Mouse (Mus musculus) forebrain, embryonic 13.5 days (tissue): ENCODE results near the gene Il5ra. TPM values are rescaled to one million over a fixed set of nuclear protein-coding genes. Genes with fewer than 3 reads are reported as not detected.

Source experiments
- ATAC-seq: fragments of 200-750 bp; cut with Nextera tagmentation; 2 replicates; pipeline ENCODE4 v1.8.0; 2017
- H3K27ac ChIP-seq: fragments of 300-500 bp; sonication (generic); 2 replicates; pipeline ENCODE4 v1.5.1; 2015; ENCODE audit warnings: inconsistent platforms, mild to moderate bottlenecking, moderate library complexity
- H3K27me3 ChIP-seq: fragments of 300-500 bp; sonication (generic); 2 replicates; pipeline ENCODE4 v1.6.1; 2015; ENCODE audit warnings: mild to moderate bottlenecking, inconsistent platforms
- H3K36me3 ChIP-seq: fragments of 300-500 bp; sonication (generic); 2 replicates; pipeline ENCODE4 v1.6.1; 2015; ENCODE audit warnings: mild to moderate bottlenecking, inconsistent platforms; ENCODE audit not compliant: poor library complexity, severe bottlenecking
- H3K4me1 ChIP-seq: fragments of 300-500 bp; sonication (generic); 2 replicates; pipeline ENCODE4 v1.6.1; 2015; ENCODE audit warnings: inconsistent platforms
- H3K4me2 ChIP-seq: fragments of 300-500 bp; sonication (generic); 2 replicates; pipeline ENCODE4 v1.6.1; 2015; ENCODE audit warnings: inconsistent platforms, mild to moderate bottlenecking, moderate library complexity
- H3K4me3 ChIP-seq: fragments of 300-500 bp; sonication (generic); 2 replicates; pipeline ENCODE4 v1.5.1; 2015; ENCODE audit warnings: mild to moderate bottlenecking, inconsistent platforms
- H3K9ac ChIP-seq: fragments of 300-500 bp; sonication (generic); 2 replicates; pipeline ENCODE4 v1.6.1; 2015; ENCODE audit warnings: mild to moderate bottlenecking, inconsistent platforms
- H3K9me3 ChIP-seq: fragments of 300-500 bp; sonication (generic); replicated peaks from 2 replicates; pipeline ENCODE4 v1.6.1; 2016; ENCODE audit warnings: inconsistent platforms
- WGBS: fragments of 180-500 bp; shearing (Covaris S2); methylation state at CpG from one replicate; pipeline ENCODE4 v1.1.7; 2015; 5-methylcytosine and 5-hydroxymethylcytosine counted together
- polyA plus RNA-seq: library from polyadenylated mRNA; unstranded; fragments of >200 nt; fragmentation: Nextera tagmentation; extraction: Ambion mirVana; gene quantifications from 2 replicates; pipeline ENCODE4 v1.2.1, GENCODE M21; 2015

The Il5ra gene
- polyA plus RNA-seq, 1 experiment from 2014 or later, result not detected

DNA sequence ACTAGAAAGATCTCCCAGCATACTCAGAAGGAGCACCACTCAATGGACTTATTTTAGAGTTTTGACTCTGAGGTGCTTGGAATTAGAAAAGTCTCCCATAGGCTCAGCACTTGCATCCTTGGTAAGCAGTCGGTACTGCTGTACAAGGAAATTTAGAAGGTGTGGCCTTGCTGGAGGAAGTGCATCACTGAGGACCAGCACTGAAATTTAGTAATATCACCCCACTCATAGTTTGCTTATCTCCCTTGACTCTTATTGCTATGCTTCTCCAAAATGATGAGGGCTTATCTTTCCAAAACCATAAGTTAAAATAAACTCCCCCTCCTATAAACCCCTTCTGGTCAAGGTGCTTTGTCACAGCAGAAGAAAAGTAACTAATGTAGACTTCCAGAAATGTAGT is 12.6 kb upstream of the Il5ra start:
- H3K4me3 ChIP-seq, result no peak overlapping the region
- no peak overlapping the region for H3K27ac ChIP-seq
- ATAC-seq, result no peak
- H3K4me2 ChIP-seq, result no peak overlapping the region
- H3K27me3 ChIP-seq, result no peaks in the 10 kb centered on the region
- H3K9me3 ChIP-seq, result no peaks in the 10 kb centered on the region
- H3K4me1 ChIP-seq, result no peaks in the 10 kb centered on the region
- no peaks in the 10 kb centered on the region for H3K36me3 ChIP-seq
- H3K9ac ChIP-seq, result no peak overlapping the region
- WGBS, result 93% methylated on average over 1 of the region's 1 CpGs

DNA sequence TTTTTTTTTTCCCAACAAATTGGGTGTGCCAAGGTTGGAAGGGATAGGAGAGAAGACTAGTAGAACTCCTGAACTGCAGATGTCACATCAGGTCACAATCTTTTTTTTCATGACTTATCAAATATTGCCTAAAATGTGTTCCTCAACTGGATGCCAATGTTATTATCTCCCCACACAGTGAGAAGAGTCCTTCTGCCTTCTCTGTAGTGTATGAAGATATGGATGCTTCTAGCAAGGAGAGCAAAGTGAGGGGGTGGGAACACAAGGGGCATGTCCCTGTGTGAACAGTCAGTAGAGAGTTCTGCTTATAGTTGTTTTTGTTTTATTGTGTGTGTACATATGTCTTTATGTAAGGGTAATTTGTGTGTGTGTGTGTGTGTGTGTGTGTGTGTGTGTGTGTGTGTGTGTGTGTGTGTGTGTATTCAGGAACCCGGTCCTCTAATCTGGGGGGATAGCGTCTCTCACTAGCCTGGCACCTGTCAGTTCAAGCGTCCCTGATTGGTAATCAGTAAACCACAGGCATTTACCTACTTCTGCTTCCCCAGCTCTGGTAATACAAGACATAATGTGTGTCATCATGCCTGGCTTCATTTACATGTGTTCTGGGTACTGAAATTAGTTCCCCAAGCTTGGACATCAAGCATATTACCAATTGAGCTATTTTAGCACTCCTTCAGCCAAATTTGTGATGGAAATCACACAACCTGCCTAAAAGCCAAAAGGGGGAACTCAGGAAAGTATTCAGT is 11.8 kb upstream of the Il5ra start:
- H3K4me1 ChIP-seq, result no peaks in the 10 kb centered on the region
- no peak overlapping the region for H3K4me2 ChIP-seq
- no peaks in the 10 kb centered on the region for H3K27me3 ChIP-seq
- no peaks in the 10 kb centered on the region for H3K9me3 ChIP-seq
- no peaks in the 10 kb centered on the region for H3K36me3 ChIP-seq
- ATAC-seq, result no peak
- no peak overlapping the region for H3K9ac ChIP-seq
- no peak overlapping the region for H3K27ac ChIP-seq
- WGBS, result 80% methylated on average over 2 of the region's 3 CpGs
- H3K4me3 ChIP-seq, result no peak overlapping the region

DNA sequence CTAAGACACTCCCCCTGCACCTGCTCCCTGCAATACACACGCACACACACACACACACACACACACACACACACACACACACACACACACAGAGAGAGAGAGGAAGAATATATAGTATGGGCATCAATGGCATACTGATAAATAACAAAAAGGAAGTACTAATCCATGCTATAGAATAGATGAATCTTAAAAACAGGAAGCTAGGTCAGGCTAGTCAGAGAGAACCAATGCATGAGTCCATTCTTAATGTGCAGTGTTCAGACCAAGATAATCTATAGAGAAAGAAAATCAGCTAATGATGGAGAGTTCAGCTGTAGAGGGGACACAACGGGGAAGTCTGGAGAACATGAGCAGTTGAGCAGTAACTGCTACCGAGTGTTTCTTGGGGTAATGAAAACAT is 9.5 kb upstream of the Il5ra start:
- no peaks in the 10 kb centered on the region for H3K36me3 ChIP-seq
- H3K4me2 ChIP-seq, result no peak overlapping the region
- H3K4me3 ChIP-seq, result no peak overlapping the region
- no peak overlapping the region for H3K27ac ChIP-seq
- WGBS, result 80% methylated on average over 3 of the region's 3 CpGs
- H3K4me1 ChIP-seq, result no peaks in the 10 kb centered on the region
- no peak for ATAC-seq
- no peaks in the 10 kb centered on the region for H3K27me3 ChIP-seq
- H3K9me3 ChIP-seq, result no peaks in the 10 kb centered on the region
- H3K9ac ChIP-seq, result no peak overlapping the region

DNA sequence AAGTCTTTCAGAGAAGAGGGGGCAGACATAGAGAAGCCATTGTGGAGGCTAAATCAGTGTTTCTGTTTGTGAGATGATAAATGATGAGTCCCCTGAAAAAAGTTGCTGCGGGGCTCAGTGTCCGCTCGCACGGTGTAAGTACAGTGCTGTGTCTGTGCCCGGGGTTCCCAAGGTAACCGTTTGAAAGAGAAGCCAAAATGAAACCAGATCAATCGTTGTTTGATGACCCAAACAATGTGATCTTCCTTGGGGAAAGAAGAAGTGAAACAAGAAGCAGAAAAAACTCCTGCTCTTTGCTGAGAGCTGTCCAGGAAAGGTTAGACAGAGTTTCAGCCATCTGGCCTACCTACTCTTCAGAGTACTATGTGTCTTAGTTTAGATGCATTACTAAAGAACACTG is 1.5 kb upstream of the Il5ra start:
- Histone ChIP-seq H3K36me3 (no peaks in the 10 kb centered on the region), H3K4me1 (no peaks in the 10 kb centered on the region), H3K4me3 (no peak overlapping the region), H3K27me3 (no peaks in the 10 kb centered on the region), H3K4me2 (no peak overlapping the region), H3K9ac (no peak overlapping the region), H3K9me3 (no peaks in the 10 kb centered on the region), H3K27ac (no peak overlapping the region)
- 90% methylated on average over 7 of the region's 7 CpGs for WGBS
- no peak for ATAC-seq

DNA sequence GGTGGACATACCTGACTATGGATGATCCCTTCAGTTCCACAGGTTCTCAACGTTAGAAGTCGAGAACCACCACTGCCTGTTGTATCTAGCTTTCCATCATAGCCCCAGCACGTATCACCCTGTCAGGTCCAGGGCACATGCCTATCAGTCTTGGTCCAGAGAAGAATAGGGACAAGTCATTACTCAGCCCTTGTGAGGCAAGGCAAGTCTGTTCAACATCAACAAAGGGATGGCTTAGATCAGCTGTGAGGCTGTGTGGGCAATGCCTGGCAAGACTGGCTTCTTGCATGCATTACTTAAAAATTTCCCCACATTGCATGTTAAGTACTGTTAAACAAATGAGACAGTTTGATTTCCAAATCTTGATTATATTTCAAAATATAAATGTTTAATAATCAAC is 1.0 kb downstream of the Il5ra start:
- no peaks in the 10 kb centered on the region for H3K4me1 ChIP-seq
- no peaks in the 10 kb centered on the region for H3K27me3 ChIP-seq
- 86% methylated on average over 3 of the region's 3 CpGs for WGBS
- no peaks in the 10 kb centered on the region for H3K9me3 ChIP-seq
- no peak overlapping the region for H3K4me2 ChIP-seq
- no peak for ATAC-seq
- H3K4me3 ChIP-seq, result no peak overlapping the region
- H3K27ac ChIP-seq, result no peak overlapping the region
- no peak overlapping the region for H3K9ac ChIP-seq
- no peaks in the 10 kb centered on the region for H3K36me3 ChIP-seq

DNA sequence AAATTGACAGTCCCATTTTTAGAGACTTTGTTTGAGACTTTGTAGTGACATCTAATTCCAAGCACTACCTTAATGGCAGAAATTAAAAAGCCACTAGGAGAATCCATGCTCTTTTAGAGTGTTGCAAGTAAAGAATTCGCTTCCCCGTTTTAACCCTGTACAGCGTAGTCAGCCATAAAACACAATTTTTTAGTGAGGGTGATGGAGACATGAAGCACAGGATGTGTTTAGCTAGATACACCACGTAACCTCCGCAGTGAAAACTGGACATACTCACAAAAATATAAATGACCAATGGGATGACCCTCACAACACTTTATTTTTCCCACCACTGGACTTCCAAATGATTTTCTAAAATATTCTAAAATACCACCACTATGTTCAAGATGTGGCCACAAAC is 1.6 kb downstream of the Il5ra start:
- Histone ChIP-seq H3K4me2 (no peak overlapping the region), H3K4me3 (no peak overlapping the region), H3K27ac (no peak overlapping the region), H3K27me3 (no peaks in the 10 kb centered on the region), H3K9me3 (no peaks in the 10 kb centered on the region), H3K36me3 (no peaks in the 10 kb centered on the region), H3K4me1 (no peaks in the 10 kb centered on the region), H3K9ac (no peak overlapping the region)
- no peak for ATAC-seq
- 95% methylated on average over 5 of the region's 5 CpGs for WGBS

DNA sequence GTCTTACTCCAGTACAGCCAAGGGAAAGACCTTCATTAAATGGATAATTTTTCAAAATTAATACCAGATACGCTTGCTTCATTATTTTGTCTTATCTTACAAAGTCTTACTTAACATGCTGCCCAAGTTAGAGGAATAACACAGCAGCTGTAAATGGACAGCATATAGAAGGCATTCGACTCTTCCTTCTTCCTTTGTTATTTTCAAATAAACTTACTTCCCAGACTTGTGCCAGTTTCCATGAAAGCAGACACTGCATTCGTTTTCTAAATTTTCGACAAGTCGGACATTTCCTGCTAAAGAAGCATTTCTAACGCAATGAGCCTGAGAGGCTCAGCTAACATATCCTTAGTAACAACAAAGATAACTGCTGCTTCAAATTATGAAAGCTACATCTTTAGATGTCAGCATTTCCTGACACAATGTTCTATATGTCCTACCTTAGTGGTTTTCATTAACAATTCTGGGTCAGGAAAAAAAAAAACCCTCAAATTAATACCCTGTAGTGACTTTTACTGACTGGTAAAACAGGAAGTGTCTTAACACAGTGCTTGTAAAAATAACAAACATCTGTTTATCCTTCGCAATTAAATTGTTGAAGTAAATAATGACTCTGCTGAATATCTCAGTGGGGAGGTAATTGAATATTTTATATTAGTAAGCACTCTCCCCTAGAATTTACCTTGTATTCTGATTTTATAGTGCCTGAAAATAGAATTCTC is 3.0 kb downstream of the Il5ra start:
- H3K4me1 ChIP-seq, result no peaks in the 10 kb centered on the region
- H3K4me2 ChIP-seq, result no peak overlapping the region
- H3K9ac ChIP-seq, result no peak overlapping the region
- no peak overlapping the region for H3K27ac ChIP-seq
- ATAC-seq, result no peak
- 91% methylated on average over 7 of the region's 7 CpGs for WGBS
- no peaks in the 10 kb centered on the region for H3K36me3 ChIP-seq
- H3K27me3 ChIP-seq, result no peaks in the 10 kb centered on the region
- no peaks in the 10 kb centered on the region for H3K9me3 ChIP-seq
- H3K4me3 ChIP-seq, result no peak overlapping the region

DNA sequence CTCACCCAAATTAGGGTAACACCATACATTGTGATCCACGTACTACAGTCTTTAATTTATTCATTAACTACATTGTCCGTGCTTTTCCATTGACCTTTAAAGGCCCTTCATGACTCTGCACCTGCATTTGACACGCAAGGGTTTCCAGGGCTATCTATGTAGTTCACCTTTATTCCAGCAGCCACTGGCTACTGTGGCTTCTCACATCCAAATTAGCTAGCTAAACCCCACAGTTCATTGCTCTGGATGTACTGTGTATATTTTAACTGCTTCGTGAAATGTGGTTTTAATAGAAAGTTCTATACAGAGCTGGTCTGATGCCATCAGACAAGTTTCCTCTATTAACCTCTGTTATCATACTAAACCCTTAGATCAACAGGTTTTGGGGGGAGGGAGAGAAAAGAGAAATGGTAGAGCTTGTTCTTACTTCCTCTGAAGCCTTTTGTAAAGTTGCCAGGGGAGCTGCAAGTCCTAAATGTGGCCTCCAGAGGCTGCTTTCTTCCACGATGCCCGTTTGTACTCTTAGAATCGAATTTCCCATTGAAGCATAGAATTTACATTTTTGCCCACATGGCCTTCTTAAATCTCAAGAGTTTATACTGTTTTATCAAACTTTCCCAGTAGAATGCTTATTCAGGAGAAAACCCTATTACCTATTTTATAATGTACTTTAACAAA is 5.1 kb downstream of the Il5ra start:
- Histone ChIP-seq H3K27ac (no peak overlapping the region), H3K4me3 (no peak overlapping the region)
- no peak for ATAC-seq

DNA sequence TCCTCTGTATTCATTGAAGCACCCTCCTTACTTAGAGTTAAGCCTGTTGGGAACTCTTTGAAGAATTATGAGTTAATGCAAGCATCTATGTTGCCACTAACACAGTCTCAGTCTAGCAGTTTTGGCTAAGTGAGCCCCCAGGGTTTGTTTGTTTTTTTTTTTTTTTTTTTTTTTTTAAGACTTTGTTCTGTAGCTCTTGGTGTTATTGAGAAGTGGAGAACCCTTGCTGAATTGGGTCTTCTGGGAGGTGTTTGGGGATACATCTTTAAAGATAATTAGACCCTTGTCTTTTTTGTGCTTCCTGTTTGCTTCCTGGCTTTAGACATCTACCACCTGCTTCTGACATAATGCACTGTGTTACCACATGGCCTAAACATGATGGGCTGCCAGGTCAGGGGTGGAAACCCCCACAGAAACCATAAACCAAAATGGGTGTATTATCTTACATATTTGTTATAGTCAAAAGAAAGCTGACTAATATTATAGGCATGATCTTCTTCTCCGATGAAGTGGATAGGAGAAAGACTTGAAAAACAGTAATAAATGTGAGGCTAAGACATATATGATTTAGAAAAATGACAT is 8.5 kb downstream of the Il5ra start:
- WGBS, result 98% methylated on average over 1 of the region's 1 CpGs
- Histone ChIP-seq H3K27me3 (no peaks in the 10 kb centered on the region), H3K9ac (no peak overlapping the region), H3K27ac (no peak overlapping the region), H3K4me2 (no peak overlapping the region), H3K4me1 (no peaks in the 10 kb centered on the region), H3K9me3 (no peaks in the 10 kb centered on the region), H3K36me3 (no peaks in the 10 kb centered on the region), H3K4me3 (no peak overlapping the region)
- no peak for ATAC-seq

More for the DNA sequence above, 5.1 kb downstream of the Il5ra start:
- Histone ChIP-seq H3K9me3 (no peaks in the 10 kb centered on the region), H3K27me3 (no peaks in the 10 kb centered on the region), H3K4me1 (no peaks in the 10 kb centered on the region), H3K9ac (no peak overlapping the region), H3K36me3 (no peaks in the 10 kb centered on the region), H3K4me2 (no peak overlapping the region)
- 74% methylated on average over 7 of the region's 7 CpGs for WGBS

DNA sequence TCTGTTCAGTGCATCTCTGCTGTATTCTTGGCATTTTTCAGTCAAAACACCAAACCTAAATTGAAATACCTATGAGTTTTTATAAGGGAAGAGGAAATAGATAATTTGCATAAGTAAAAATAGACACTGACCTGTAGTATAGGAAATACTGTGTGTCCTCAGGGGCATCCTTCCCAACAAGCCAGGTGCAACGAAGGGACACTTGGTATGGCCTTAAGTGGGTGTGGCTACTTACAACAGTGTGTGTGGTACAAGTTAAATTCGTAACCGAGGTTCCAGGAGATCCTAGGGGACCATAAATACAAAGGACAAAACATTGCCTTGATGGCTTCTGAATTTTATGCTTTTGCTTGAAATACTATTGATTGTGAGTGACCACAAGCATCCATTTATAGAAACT is 10.6 kb downstream of the Il5ra start:
- WGBS, result 83% methylated on average over 3 of the region's 3 CpGs
- ATAC-seq, result no peak

DNA sequence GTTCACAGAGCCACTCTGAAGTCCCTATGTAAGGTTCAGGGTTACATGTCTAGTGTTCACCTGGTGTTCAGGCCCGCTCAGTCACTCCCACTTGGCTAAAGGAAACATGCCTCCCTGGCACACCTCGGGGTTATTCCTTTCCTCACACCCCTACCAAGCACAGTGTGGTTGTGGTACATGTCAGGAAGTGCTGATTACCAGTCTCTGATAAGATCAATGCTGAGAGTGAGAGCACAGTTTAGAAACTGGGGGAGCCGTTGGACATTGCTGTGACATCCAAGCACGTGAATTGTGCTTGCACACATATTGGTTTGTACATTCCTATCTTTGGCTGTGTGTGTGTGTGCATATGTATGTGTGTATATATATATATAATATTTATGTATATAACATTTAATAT is 16.3 kb downstream of the Il5ra start:
- 89% methylated on average over 4 of the region's 4 CpGs for WGBS
- Histone ChIP-seq H3K36me3 (no peaks in the 10 kb centered on the region), H3K9me3 (no peaks in the 10 kb centered on the region), H3K27me3 (no peaks in the 10 kb centered on the region), H3K27ac (no peak overlapping the region), H3K4me2 (no peak overlapping the region), H3K4me1 (no peaks in the 10 kb centered on the region), H3K4me3 (no peak overlapping the region), H3K9ac (no peak overlapping the region)
- ATAC-seq, result no peak

More for the DNA sequence above, 10.6 kb downstream of the Il5ra start:
- H3K4me3 ChIP-seq, result no peak overlapping the region
- H3K27ac ChIP-seq, result no peak overlapping the region
- H3K4me1 ChIP-seq, result no peaks in the 10 kb centered on the region
- no peaks in the 10 kb centered on the region for H3K36me3 ChIP-seq
- H3K4me2 ChIP-seq, result no peak overlapping the region
- no peak overlapping the region for H3K9ac ChIP-seq
- H3K27me3 ChIP-seq, result no peaks in the 10 kb centered on the region
- no peaks in the 10 kb centered on the region for H3K9me3 ChIP-seq

DNA sequence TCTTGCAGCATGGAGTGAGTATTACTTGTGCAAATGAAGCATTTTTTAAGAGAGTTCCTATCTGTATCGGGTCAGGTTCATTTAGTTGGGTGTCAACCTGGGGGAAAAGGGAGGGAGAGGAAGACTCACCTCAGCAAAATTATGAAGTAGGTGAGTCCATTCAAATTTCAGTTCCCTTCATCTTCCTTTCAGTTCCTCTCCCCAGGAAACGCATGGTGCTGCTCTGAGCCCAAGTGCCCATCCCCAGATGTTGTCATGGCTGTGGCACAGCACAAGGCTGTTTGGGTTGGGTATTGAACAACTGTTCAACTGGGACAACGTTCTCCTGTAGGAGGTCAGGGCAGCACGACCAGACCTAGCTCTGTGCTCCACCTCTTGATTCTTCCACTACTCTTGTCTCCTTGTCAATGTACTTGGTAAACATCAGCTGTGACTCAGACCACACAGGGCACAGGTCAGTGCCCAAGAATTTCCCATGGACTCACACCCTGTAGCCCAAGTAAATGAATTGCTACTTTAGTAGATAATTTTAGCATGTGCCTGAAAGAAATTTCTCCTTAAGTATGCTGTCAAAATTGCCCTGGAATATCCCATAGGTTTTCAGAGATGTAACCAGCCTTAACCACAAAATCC is 19.0 kb downstream of the Il5ra start:
- H3K9me3 ChIP-seq, result no peaks in the 10 kb centered on the region
- 81% methylated on average over 4 of the region's 4 CpGs for WGBS
- no peak for ATAC-seq
- H3K4me3 ChIP-seq, result no peak overlapping the region
- H3K36me3 ChIP-seq, result no peaks in the 10 kb centered on the region
- no peak overlapping the region for H3K27ac ChIP-seq
- no peaks in the 10 kb centered on the region for H3K27me3 ChIP-seq
- no peak overlapping the region for H3K4me2 ChIP-seq
- H3K4me1 ChIP-seq, result no peaks in the 10 kb centered on the region
- no peak overlapping the region for H3K9ac ChIP-seq
